Mouse (Mus musculus) midbrain, embryonic 15.5 days (tissue): ENCODE measurements around the gene Zfp668. TPM values are rescaled to one million over a fixed set of nuclear protein-coding genes. Genes with fewer than 3 reads are reported as not detected.
A peak's percentile ranks its signal among the peaks of the same experiment; 100 is the strongest.

Experiments used
- ATAC-seq: fragments of 200-750 bp; cut with Nextera tagmentation; replicated peaks from 2 replicates; pipeline ENCODE4 v1.8.0; 2017; ENCODE audit warnings: moderate TSS enrichment
- H3K27ac ChIP-seq: fragments of 300-500 bp; sonication (generic); 2 replicates; pipeline ENCODE4 v1.5.1; 2015; ENCODE audit warnings: mild to moderate bottlenecking, inconsistent platforms
- H3K27me3 ChIP-seq: fragments of 300-500 bp; sonication (generic); replicated peaks from 2 replicates; pipeline ENCODE4 v1.6.1; 2015; ENCODE audit warnings: inconsistent platforms
- H3K36me3 ChIP-seq: fragments of 300-500 bp; sonication (generic); replicated peaks from 2 replicates; pipeline ENCODE4 v1.6.1; 2015; ENCODE audit warnings: inconsistent platforms
- H3K4me1 ChIP-seq: fragments of 300-500 bp; sonication (generic); 2 replicates; pipeline ENCODE4 v1.6.1; 2015; ENCODE audit warnings: inconsistent platforms
- H3K4me2 ChIP-seq: fragments of 300-500 bp; sonication (generic); 2 replicates; pipeline ENCODE4 v1.6.1; 2015; ENCODE audit warnings: inconsistent platforms, mild to moderate bottlenecking, moderate library complexity
- H3K4me3 ChIP-seq: fragments of 300-500 bp; sonication (generic); 2 replicates; pipeline ENCODE4 v1.5.1; 2015; ENCODE audit warnings: mild to moderate bottlenecking, inconsistent platforms
- H3K9ac ChIP-seq: fragments of 300-500 bp; sonication (generic); 2 replicates; pipeline ENCODE4 v1.6.1; 2015; ENCODE audit warnings: mild to moderate bottlenecking, inconsistent platforms
- H3K9me3 ChIP-seq: fragments of 300-500 bp; sonication (generic); 2 replicates; pipeline ENCODE4 v1.6.1; 2016; ENCODE audit warnings: inconsistent platforms
- WGBS: fragments of 180-500 bp; shearing (Covaris S2); methylation state at CpG from one replicate; pipeline ENCODE4 v1.1.7; 2015; ENCODE audit warnings: mixed read lengths; 5-methylcytosine and 5-hydroxymethylcytosine counted together
- polyA plus RNA-seq: library from polyadenylated mRNA; unstranded; fragments of >200 nt; fragmentation: Nextera tagmentation; extraction: Ambion mirVana; gene quantifications from 2 replicates; pipeline ENCODE4 v1.2.1, GENCODE M21; 2015

Gene Zfp668
- 46.8 and 48.1 TPM in 2 replicates for polyA plus RNA-seq

GRCm38 (mm10) chr7:127876467-127877348 is at the start of gene Zfp668:
Gene Zfp668 (minus strand): TSS chr7:127876828.
- Histone ChIP-seq H3K27ac (peak within 1 kb of the TSS; percentile 99), H3K27me3 (no peaks in the 10 kb centered on the region), H3K4me2 (peak within 1 kb of the TSS; percentile 83), H3K9ac (peak within 1 kb of the TSS; percentile 84), H3K36me3 (peaks cover 27% of the 10 kb centered on the region), H3K9me3 (no peaks in the 10 kb centered on the region), H3K4me1 (peaks cover 39% of the 10 kb centered on the region), H3K4me3 (peak within 1 kb of the TSS; percentile 81)
- WGBS = under 1% methylated on average over 60 of the region's 60 CpGs
- peak; percentile 69 for ATAC-seq

DNA sequence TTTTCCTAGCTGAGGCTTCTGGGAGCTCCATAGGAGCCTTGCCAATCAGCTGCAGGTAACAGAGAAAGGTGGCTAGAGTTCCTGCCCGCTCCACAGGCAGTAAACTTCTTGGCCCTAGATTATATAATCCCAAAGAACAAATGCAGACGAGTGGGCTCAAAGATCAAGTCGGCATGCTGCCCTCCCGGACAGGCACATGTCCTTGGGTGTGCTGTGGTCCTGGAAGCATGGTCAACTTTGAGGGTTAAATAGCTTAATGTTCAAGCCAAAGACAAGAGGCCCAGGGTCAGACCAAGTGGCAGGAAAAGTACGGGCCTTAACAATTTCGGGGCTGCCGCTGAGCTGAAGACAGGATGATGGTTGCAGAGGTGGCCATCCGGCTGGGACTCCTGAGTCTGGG is 49.4 kb upstream of the Zfp668 start:
- H3K9me3 ChIP-seq = no peaks in the 10 kb centered on the region
- H3K27me3 ChIP-seq = peaks cover 28% of the 10 kb centered on the region
- no peak for ATAC-seq
- H3K4me3 ChIP-seq = no peak overlapping the region
- H3K27ac ChIP-seq = no peak overlapping the region
- no peak overlapping the region for H3K4me2 ChIP-seq
- peaks cover 27% of the 10 kb centered on the region for H3K36me3 ChIP-seq
- 91% methylated on average over 8 of the region's 8 CpGs for WGBS
- no peak overlapping the region for H3K9ac ChIP-seq
- H3K4me1 ChIP-seq = no peaks in the 10 kb centered on the region

DNA sequence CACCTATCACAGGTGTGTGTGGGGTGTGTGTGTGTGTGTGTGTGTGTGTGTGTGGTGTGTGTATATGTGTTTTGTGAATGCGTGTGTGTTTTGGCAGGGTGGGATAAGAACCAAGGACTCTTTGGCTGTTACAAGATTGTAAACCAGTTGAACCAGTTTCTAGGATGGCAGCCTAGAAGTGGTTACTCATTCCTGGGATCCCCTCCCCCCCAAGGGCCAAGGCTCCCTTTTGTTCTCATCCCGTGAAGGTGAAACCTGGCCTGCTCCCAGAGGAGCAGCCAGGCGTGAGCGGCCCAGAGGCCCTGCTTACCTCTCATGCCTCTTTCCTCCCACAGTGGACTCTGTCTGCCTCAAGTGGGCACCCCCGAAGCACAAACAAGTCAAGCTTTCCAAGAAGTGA is 48.6 kb upstream of the Zfp668 start:
- H3K4me3 ChIP-seq = no peak overlapping the region
- WGBS = 62% methylated on average over 5 of the region's 5 CpGs
- H3K4me1 ChIP-seq = no peaks in the 10 kb centered on the region
- no peak overlapping the region for H3K9ac ChIP-seq
- no peak overlapping the region for H3K27ac ChIP-seq
- H3K9me3 ChIP-seq = no peaks in the 10 kb centered on the region
- peaks cover 23% of the 10 kb centered on the region for H3K27me3 ChIP-seq
- peaks cover 27% of the 10 kb centered on the region for H3K36me3 ChIP-seq
- ATAC-seq = no peak
- no peak overlapping the region for H3K4me2 ChIP-seq

- Histone ChIP-seq H3K36me3 (peaks cover 27% of the 10 kb centered on the region), H3K9me3 (no peaks in the 10 kb centered on the region), H3K4me1 (no peaks in the 10 kb centered on the region), H3K27ac (no peak overlapping the region), H3K27me3 (peaks cover 9% of the 10 kb centered on the region), H3K9ac (no peak overlapping the region), H3K4me3 (no peak overlapping the region), H3K4me2 (no peak overlapping the region)
- 85% methylated on average over 5 of the region's 5 CpGs for WGBS
- no peak for ATAC-seq
These were observed 47.1 kb upstream of the Zfp668 start for GRCm38 (mm10) chr7:127923714-127924113.

DNA sequence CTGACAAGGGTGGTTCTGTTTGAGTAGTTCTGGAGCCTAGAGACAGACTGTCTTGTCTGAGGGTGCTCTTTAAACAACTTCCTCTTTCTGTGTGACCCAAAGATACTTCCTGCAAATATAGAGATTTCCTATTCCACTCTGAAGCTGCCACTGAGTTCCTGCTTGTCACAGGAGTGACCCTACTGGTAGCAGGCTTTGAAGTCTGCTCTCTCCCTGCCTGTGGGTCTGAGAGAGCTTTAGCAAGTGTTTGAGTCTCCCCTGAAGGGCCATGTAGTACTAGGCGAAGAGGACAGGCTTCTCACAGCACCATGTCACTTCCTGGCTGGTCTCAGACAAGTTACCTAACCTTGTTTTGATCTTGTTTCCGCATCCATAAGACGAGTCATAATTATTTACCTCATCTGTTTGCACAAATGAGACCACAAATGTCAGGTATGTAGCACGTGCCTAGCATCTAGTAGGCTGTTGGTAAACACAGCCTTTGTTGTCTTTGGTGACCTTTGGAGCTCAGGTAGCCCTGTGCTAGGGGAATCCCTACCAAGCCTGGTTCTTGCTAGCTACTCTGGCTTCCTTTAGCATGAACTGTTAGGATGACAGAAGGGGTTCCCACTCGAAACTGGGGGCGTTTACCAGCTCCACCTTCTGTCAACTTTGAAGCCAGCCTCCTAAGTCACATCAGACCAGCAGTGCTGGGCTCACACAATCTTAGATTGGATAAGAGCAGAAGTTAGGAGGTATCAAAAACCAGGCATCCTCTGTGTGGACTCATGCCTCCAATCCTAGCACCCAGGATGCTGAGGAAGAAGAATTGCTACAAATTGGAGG is 46.0 kb upstream of the Zfp668 start:
- WGBS = 86% methylated on average over 6 of the region's 6 CpGs
- H3K9me3 ChIP-seq = no peaks in the 10 kb centered on the region
- ATAC-seq = no peak
- H3K4me3 ChIP-seq = no peak overlapping the region
- no peak overlapping the region for H3K4me2 ChIP-seq
- no peaks in the 10 kb centered on the region for H3K4me1 ChIP-seq
- no peak overlapping the region for H3K9ac ChIP-seq
- no peak overlapping the region for H3K27ac ChIP-seq
- peaks cover 27% of the 10 kb centered on the region for H3K36me3 ChIP-seq
- H3K27me3 ChIP-seq = no peaks in the 10 kb centered on the region

- Histone ChIP-seq H3K4me1 (no peaks in the 10 kb centered on the region), H3K9ac (no peak overlapping the region), H3K4me3 (no peak overlapping the region), H3K4me2 (no peak overlapping the region), H3K27ac (no peak overlapping the region), H3K36me3 (peaks cover 33% of the 10 kb centered on the region), H3K27me3 (no peaks in the 10 kb centered on the region), H3K9me3 (no peaks in the 10 kb centered on the region)
- ATAC-seq = no peak
- WGBS = 61% methylated on average over 8 of the region's 8 CpGs
These were observed 44.9 kb upstream of the Zfp668 start for GRCm38 (mm10) chr7:127921516-127921915.

DNA sequence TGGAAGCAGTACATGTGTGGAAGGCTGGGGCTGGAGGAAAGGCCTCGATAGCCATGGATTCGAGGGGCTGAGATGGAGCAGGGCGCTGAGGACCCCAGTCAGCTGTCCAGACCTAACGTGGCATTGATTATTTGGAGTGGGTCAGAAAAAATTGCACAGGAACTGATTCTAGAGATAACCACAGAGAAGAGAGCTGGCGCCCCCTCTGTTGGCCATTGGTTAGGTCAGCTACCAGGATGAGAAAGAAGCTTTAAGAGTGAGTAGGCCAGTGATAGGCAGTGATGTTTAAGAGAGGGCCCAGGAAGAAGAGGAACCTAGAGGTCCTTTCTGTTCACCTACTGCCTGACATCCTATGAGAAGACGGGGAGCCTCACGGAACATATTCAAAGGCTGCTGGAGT is 42.7 kb upstream of the Zfp668 start:
- Histone ChIP-seq H3K27ac (no peak overlapping the region), H3K27me3 (no peaks in the 10 kb centered on the region), H3K4me2 (no peak overlapping the region), H3K9ac (no peak overlapping the region), H3K9me3 (no peaks in the 10 kb centered on the region), H3K36me3 (peaks cover 25% of the 10 kb centered on the region; the same call in 1 of the 2 replicates), H3K4me3 (no peak overlapping the region), H3K4me1 (no peaks in the 10 kb centered on the region)
- WGBS = 76% methylated on average over 7 of the region's 7 CpGs
- ATAC-seq = no peak

DNA sequence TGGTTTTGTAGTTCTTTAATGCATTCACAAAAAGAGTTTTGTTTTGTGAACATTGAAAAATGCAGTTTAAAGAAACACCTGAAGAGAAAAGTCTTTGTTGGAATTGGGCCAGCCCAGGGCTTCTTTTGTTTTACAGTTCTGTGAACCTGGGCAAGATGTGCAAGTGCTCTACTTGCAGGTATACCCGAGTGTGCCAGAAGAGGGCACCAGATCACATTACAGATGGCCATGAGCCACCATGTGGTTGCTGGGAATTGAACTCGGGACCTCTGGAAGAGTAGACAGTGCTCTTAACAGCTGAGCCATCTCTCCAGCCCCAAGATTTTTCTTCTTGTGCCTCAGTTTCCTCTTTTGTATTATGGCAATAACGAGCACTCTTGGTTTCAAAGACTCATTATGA is 41.6 kb upstream of the Zfp668 start:
- no peaks in the 10 kb centered on the region for H3K9me3 ChIP-seq
- H3K36me3 ChIP-seq = peaks cover 19% of the 10 kb centered on the region; the same call in 1 of the 2 replicates
- no peaks in the 10 kb centered on the region for H3K27me3 ChIP-seq
- WGBS = 64% methylated on average over 3 of the region's 3 CpGs
- H3K27ac ChIP-seq = no peak overlapping the region
- no peak overlapping the region for H3K9ac ChIP-seq
- peaks cover 4% of the 10 kb centered on the region for H3K4me1 ChIP-seq
- ATAC-seq = no peak
- no peak overlapping the region for H3K4me3 ChIP-seq
- H3K4me2 ChIP-seq = no peak overlapping the region

- Histone ChIP-seq H3K9ac (no peak overlapping the region), H3K27ac (no peak overlapping the region), H3K4me2 (no peak overlapping the region), H3K27me3 (no peaks in the 10 kb centered on the region), H3K4me1 (peaks cover 13% of the 10 kb centered on the region), H3K9me3 (no peaks in the 10 kb centered on the region), H3K4me3 (no peak overlapping the region), H3K36me3 (peaks cover 15% of the 10 kb centered on the region; the same call in 1 of the 2 replicates)
- no peak for ATAC-seq
- WGBS = 96% methylated on average over 12 of the region's 12 CpGs
These were observed 38.7 kb upstream of the Zfp668 start for GRCm38 (mm10) chr7:127915293-127915692.

DNA sequence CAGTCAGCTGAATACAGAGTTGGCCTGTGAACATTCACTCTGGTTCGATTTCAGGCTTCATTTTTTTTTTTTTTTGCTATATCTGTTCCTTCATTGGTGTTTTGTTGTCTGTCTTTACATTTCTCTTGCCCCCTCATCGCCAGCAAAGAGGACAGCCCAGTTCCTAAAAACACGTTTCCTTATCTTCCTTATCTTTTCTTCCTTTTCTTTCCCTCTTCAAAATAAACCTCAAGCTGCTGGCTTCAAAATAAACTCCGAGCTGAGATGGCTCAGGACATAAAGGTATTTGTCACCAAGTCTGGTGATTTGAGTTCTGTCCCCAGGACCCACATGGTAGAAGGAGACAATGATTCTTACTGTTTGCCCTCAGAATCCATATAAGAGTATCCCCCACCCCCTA is 36.3 kb upstream of the Zfp668 start:
- Histone ChIP-seq H3K27ac (peak overlapping the region; percentile 77; the same call in 1 of the 2 replicates), H3K9ac (peak overlapping the region; percentile 58), H3K36me3 (peaks cover 29% of the 10 kb centered on the region; the same call in 1 of the 2 replicates), H3K4me2 (peak overlapping the region; percentile 83), H3K4me3 (peak overlapping the region; percentile 79), H3K4me1 (peaks cover 13% of the 10 kb centered on the region), H3K27me3 (no peaks in the 10 kb centered on the region), H3K9me3 (no peaks in the 10 kb centered on the region)
- WGBS = 27% methylated on average over 4 of the region's 4 CpGs
- ATAC-seq = no peak

DNA sequence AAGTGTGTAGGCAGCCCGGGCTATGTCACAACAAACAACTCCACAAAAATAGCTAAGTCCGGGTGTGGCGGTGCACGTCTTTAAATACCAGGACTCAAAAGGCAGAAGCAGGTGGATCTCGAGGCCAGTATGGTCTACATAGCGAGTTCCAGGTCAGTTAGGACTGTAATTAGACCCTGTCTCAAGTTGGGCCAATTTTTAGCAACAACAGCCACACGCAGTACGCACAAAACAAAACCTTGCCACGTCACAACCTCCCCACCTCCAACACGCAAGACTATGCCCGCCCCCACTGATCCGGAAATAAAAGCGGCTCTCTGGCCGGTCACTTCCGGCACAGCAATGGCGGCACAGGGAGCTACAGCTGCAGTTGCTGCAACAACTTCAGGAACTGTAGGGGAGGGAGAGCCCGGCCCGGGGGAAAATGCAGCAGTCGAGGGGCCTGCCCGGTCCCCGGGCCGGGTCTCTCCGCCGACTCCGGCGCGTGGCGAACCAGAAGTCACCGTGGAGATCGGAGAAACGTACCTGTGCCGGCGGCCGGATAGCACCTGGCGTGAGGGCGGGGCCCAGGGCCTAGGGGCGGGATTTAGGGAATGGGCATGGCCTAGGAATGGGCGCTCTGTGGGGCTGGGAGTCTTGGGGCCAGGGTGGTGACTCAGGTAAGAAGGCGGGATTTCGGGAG is 35.7 kb upstream of the Zfp668 start, which contains the start of gene Kat8:
Kat8 (plus strand) TSS at position 327 of the 682 bp plus-strand sequence.
- Histone ChIP-seq H3K27ac (peak within 1 kb of the TSS; percentile 85), H3K4me3 (peak within 1 kb of the TSS; percentile 79), H3K4me1 (peaks cover 13% of the 10 kb centered on the region), H3K27me3 (no peaks in the 10 kb centered on the region), H3K9ac (peak within 1 kb of the TSS; percentile 58), H3K36me3 (peaks cover 35% of the 10 kb centered on the region; the same call in 1 of the 2 replicates), H3K4me2 (peak within 1 kb of the TSS; percentile 83), H3K9me3 (no peaks in the 10 kb centered on the region)
- peak; percentile 96 for ATAC-seq
- WGBS = under 1% methylated on average over 40 of the region's 40 CpGs

GRCm38 (mm10) chr7:127908656-127909055 is 32.0 kb upstream of the Zfp668 start:
- Histone ChIP-seq H3K27me3 (no peaks in the 10 kb centered on the region), H3K4me1 (peaks cover 27% of the 10 kb centered on the region), H3K9ac (no peak overlapping the region), H3K4me2 (no peak overlapping the region), H3K9me3 (no peaks in the 10 kb centered on the region), H3K4me3 (no peak overlapping the region), H3K27ac (no peak overlapping the region), H3K36me3 (peaks cover 26% of the 10 kb centered on the region; the same call in 1 of the 2 replicates)
- WGBS = 95% methylated on average over 4 of the region's 4 CpGs
- ATAC-seq = no peak
